Mouse (Mus musculus): ENCODE results near the gene Aipl1.

Aipl1 gene

DNA sequence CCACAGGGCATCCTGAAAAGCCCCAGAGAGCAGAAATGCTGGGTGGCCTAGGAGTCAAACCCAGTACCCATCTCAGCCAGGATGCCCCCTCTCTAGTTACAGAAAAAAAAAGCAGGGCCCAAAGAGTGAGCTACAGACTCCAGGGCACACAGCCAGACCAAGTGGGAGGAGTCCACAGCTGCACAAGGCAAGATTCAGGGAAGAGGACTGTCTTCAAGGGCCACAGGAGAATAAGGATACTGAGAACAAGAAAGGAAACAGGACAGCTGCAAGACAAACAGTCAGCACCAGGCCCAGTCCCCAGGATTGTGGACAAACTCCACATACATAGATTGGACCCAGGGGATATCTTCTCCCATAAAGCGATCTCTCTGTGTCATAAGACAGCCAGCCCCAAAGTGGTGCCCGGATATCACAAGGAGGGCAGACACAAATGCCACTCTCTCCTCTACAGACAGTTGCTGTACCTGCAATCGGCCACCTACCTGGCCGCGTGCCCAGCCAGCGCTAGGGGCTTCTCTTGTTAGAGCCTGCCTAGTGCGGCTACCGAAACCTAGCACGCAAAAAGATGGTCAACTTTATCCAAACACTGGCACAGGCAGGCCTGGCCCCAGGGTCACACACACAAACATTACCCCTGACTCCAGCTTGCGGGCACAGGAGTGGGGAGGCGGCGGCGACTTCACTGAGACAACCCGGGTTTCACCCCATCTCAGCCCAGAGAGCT is 13.0 kb upstream of the Aipl1 start:
- no peak for DNase-seq (ENCODE audit: low read depth, low spot score)

DNA sequence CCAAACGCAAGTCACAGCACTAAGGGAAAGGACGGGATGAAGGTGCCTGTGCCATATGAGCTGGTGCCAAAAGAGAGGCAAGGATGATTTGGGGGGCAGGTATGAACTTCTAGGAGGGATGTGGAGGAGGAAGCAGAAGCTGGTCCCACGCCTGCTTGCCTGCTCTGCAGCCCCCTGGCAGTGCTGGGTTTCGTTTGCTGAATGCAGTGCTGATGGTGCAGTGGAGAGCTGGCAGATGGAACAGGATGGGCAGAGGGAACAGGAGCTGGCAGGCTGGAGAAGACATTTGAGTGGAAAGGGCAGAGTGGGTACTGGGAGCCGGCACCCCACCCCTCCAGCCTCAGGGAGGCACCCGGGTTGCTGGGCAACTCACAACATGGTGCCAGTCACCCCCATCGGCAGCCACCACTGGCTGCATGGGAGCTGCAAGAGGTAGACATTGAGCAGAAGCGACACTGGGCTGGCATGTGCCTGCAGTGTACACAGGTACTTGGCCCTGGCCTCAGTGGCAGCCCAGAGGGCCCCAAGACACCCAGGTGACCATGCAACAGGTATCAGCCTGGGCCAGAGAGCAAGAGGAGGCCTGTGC is 12.0 kb upstream of the Aipl1 start:
- no peak for DNase-seq (ENCODE audit: low read depth, low spot score)

DNA sequence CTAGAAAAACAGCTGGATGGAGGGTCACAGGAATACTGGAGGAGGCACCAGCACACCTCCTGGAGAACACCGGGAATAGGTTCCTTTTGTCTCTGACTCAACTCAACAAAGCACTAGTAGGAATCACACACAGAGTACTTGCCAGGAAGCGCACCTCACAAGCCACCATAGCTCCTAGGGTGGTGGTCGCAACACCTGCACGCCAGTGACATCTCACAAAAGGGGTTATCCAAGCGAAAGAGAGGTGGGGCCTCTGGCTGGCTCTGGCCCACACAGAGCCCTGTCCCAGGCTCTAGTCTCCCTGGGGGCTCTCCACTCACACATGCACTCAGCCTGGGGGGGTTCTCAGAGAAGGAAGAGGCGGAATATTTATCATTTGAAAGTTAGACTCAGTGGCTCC is 11.4 kb upstream of the Aipl1 start:
- DNase-seq (ENCODE audit: low read depth, low spot score) = no peak

DNA sequence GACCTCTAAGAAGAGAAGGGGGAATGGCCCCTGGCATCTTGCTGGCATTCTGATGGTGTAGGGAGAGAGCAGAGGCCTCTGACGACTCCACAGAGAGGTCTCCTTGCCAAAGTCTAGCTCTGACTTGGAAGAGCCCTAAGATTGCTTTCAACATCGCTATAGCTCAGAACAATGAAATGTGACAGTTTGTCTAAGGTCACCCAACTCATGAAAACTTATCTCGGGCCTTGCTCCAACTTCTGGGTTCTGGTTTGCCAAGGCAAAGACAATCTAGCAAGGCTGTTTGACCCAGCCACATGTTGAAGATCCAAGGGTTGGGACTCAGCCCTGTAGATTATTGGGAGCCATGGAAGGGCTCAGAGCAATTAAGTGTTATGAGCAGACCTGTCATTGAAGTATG is 6.9 kb upstream of the Aipl1 start:
- no peak for DNase-seq (ENCODE audit: low read depth, low spot score)

DNA sequence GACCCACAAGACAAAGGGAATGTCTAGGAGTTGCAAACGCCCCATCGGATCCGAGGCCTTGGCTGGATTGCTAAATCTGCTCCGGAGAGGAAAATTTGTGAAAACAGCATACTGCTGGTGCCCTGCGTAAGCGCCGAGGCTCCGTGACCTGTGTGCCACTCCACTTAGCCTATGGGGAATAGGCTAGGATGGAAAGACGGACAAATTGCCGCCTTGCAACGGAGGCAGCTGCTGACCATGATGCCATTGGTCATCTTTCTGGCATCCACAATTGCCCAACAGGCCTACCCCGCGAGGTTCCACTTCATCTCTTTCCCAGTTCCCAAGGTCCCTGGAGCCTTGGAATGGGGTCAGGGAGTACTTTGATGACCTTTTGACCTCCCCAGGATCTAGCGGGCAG is 5.3 kb upstream of the Aipl1 start:
- peak; percentile 15 for DNase-seq (ENCODE audit: low read depth, low spot score)

DNA sequence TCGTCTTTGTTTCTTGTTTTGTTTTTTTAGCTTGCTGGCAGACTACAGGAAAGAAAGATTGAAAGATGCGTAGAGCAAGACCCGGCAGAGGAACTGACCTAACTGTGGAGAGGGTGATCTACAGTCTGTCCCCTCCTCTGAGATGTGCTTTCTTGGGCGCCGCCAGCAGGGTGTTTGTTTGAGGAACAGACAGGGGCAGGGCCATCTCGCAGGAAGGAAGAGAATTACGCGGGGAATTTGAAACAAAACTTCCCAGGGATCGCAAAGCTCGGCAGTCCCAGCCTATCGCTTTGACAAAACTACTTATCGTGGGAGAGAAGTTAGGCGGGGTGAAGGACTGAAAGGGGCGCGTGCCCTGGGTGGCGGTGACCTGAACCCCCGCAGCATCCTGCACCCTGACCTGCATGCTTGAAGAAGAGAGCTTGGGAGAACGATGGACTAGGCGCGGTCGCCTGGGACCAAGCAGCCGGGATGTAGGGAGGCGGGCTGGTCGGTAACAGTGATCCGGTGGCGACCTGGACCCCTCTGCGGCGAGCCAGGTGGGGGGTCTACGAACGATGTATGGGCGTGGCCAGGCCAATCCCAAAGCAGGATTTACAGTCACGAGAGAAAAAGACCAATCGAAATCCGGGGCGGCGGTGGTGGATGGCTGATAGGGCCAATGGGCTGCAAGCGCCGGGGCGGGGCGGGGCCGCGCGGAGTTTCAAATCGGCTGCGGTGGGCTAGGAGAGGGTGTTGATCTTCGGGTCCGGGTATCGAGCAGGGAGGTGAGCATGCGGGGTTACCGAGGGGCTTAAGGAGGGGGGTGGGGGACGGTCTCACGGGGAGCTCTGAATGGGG is 4.7 kb upstream of the Aipl1 start, which contains the start of gene Pimreg:
Pimreg (plus strand) TSS at position 265 of the 840 bp plus-strand sequence.
- DNase-seq (ENCODE audit: low read depth, low spot score) = peak; percentile 84

- no peak for DNase-seq (ENCODE audit: low read depth, low spot score)
Observed at GRCm38 (mm10) chr11:72041290-72041767, 4.0 kb upstream of the Aipl1 start.

DNA sequence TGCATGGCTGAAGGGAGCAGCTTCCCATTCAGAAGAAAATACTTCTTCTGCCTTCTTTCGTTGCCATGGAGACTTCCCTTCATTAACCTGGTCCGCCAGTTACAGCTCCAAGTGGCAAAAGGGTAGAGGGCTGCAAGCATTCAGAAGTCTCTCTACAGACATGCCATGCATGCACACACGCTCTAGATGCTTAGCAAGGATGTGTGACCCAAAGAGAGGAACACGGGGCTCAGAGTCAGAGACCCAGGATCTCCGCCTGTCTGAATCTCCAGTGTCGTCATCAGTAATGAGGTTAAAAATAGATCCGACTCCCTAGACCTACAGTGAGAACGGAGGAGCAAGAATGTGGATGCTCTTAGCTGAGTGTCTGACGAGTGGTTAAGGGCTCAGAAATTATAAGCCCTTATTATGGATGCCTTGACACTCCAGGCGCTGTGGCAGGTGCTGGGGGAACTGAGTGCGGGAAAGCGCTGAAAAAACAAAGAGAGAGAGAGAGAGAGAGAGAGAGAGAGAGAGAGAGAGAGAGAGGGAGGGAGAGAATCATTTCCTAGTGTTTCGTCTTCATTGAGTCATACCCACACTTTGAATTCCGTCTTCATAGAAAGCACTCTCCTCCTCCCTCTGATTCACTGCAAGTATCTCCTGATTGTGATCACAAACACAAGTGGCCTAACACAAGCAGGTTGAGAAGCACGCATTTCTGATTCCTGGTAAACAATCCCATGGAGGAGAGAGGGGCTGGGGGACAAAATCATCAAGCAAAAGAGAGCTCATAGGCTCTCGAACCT is 2.5 kb upstream of the Aipl1 start:
- no peak for DNase-seq (ENCODE audit: low read depth, low spot score)

DNA sequence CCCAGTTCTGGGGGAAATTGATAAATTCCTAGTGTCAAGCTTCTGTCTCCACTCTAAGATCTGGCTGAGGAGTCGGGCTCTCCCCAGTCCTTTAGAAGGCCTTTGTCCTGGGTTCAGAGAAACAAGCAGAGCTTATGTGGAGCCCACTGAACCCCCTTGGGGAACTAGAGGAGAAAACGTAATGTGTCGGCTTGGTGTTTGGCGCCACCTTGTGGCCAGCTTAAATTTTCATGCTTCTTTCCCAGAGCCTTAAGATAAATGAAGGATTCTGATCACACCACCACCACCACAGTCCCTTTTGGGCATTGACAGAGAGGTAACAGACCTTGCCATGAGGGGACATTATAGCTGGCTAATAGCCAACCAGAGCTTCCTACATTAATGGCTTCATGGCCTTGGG is 687 bp upstream of the Aipl1 start:
- peak; percentile 70 for DNase-seq (ENCODE audit: low read depth, low spot score)

GRCm38 (mm10) chr11:72032589-72032988 is 4.7 kb downstream of the Aipl1 start:
- DNase-seq (ENCODE audit: low read depth, low spot score) = no peak

DNA sequence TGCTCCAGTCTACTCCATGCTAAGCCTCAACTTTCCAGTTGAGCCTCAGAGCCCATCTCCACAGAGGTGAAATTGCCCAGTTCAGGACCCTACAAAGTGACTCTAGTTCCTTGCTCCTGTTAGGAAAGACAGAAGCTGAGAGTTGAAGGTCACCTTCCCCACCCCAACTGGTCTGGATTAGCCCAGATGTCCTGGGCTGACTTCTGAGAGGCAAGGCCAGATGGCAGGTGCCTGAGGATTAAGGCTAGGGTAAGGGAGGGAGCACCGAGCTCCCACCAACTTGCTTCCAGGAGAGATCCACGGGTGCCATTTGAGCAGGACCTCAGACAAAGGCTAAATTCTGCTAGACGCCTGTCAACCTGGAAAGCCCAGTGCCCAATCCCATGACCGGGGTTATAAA is 5.2 kb downstream of the Aipl1 start:
- DNase-seq (ENCODE audit: low read depth, low spot score) = no peak

- no peak for DNase-seq (ENCODE audit: low read depth, low spot score)
Observed at GRCm38 (mm10) chr11:72031353-72031752, 6.0 kb downstream of the Aipl1 start.

DNA sequence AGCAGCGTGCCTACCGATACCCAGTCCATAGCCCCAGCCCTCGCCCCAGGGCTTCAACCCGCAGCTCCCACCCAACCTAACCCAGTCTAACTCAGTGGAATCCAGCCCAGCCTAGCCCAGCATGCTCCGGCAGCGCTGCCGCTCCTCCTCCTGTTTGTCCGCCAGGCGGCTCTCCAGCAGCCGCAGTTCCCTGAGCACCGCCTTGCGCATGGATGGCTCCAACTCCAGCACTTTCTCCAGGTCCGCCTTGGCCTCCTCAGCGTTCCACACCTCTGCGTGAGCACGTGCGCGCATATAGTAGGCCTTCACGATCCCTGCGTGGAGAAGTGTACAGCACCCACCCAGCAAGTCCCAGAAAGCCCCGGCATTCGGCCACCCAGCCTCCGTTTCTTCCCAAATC is 8.2 kb downstream of the Aipl1 start:
- no peak for DNase-seq (ENCODE audit: low read depth, low spot score)

GRCm38 (mm10) chr11:72027836-72028235 is 9.5 kb downstream of the Aipl1 start:
- no peak for DNase-seq (ENCODE audit: low read depth, low spot score)

DNA sequence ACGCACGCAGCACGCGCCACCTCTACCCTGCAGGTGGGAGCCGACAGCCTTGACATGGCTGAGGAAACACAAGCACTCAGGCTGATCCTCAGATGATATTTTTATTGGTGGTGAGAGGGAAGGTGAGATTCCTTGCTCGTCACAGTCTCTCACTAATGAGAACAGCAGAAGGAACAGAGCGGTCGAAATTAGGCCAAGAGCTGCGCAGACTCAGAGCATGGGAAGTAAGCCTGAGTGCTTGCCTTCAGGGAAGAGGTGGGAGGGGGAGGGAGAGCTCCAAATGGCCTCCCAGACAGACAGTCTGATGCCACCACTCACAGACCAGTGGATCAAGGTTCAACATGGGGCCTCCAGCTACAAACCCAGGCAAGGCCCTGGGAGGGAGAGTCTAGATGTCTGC is 10.8 kb downstream of the Aipl1 start:
- no peak for DNase-seq (ENCODE audit: low read depth, low spot score)

- DNase-seq (ENCODE audit: low read depth, low spot score) = peak; percentile 44
Observed at GRCm38 (mm10) chr11:72025843-72026242, 11.5 kb downstream of the Aipl1 start.

- DNase-seq (ENCODE audit: low read depth, low spot score) = peak; percentile 63
Observed at GRCm38 (mm10) chr11:72024193-72024781, 13.0 kb downstream of the Aipl1 start.

GRCm38 (mm10) chr11:72023581-72023980 is 13.7 kb downstream of the Aipl1 start:
- peak; percentile 38 for DNase-seq (ENCODE audit: low read depth, low spot score)

- DNase-seq (ENCODE audit: low read depth, low spot score) = no peak
Observed at GRCm38 (mm10) chr11:72022827-72023226, 14.5 kb downstream of the Aipl1 start.

DNA sequence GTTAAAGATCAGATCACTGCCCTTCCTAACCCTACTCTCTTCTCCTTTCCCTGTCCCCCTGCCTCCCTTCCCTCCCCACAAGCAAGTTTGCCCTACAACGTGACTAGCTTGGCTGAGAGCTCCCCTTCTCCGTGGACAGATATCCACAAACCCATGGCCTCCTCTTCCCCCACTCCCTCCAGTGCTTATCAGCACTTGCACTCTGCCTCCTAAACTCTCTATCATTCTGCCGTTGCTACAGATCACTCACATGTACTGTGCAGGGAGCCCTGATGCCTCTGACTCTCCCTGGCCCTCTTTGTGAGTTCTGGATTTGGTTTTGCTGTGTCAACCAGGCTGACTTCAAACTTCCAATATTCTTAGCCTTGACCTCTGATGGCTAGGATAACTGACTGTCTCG is 16.3 kb downstream of the Aipl1 start:
- no peak for DNase-seq (ENCODE audit: low read depth, low spot score)

DNA sequence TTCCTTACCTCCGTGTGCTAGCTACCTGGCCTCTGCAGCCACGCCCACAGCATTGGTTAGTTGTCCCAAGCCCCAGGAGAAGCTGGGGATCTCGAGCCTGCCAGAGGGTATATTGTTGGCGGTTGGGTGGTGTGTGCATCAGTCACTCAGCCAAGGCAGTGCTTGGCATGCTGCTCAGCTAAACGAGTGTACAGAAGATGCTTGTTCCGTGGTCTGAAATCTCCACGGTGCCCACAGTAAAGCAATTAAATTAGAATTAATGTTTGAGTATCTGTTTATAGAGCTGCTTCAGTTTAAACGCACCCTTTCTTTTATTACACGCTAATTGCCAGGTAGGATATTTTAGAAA is 20.1 kb downstream of the Aipl1 start:
- DNase-seq (ENCODE audit: low read depth, low spot score) = no peak

Measured in CD4-positive helper T cell, adult 2 months (primary cell).